Comparison of ENCODE assay signal across 21 mouse cellular contexts in the genomic region with DNA sequence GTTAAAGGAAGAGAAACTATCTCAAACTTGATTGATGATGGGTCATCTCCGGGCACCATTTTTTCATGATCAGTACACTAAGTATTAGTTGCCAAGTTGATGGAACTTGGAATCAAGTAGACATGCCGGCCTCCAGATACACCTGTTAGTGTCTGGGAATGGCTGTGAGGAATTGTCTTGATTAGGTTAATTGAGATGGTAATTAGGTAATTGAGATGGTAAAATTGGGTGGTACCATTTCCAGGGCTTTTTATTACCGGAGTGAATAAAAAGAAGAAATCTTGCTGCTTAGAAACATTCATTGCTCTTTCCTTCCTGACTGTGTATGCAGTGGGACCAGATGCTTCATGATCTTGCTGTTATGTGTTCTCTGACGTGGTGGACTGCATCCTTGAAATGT. TPM values are rescaled to one million over a fixed set of nuclear protein-coding genes. Genes with fewer than 3 reads are reported as not detected.
"Had no signal": no experiment of that assay in that cellular context is flagged by ENCODE, and none has a peak within 500 bp of the region (broad histone marks: within the 10 kb centered on the region; RNA-seq: fewer than 3 reads in every experiment).

No protein-coding gene starts in this region.

- H3K9me3 ChIP-seq: lung, embryonic 15.5 days; midbrain, embryonic 12.5 days; neural tube, embryonic 12.5 days; stomach, embryonic 15.5 days had no signal

- H3K4me1 ChIP-seq: lung, embryonic 15.5 days; megakaryocyte, embryonic 14.5 days; midbrain, embryonic 12.5 days; neural tube, embryonic 12.5 days; stomach, embryonic 15.5 days had no signal

- H3K9ac ChIP-seq: liver, postnatal 0 days; lung, embryonic 15.5 days; midbrain, embryonic 12.5 days; neural tube, embryonic 12.5 days; stomach, embryonic 15.5 days had no signal

- H3K4me3 ChIP-seq: lung, embryonic 15.5 days; megakaryocyte, embryonic 14.5 days; midbrain, embryonic 12.5 days; myocyte; neural tube, embryonic 12.5 days; stomach, embryonic 15.5 days had no signal

- DNase-seq: liver, postnatal 0 days; lung, adult 2 months; lung, postnatal 14 days; lung, postnatal 36 days; midbrain, embryonic 14.5 days; right cerebral cortex, postnatal 14 days; thymus, adult 2 months; thymus, postnatal 25 days; thymus, postnatal 4 days had no signal

- H3K27ac ChIP-seq: lung, embryonic 15.5 days; macrophage; midbrain, embryonic 12.5 days; neural tube, embryonic 12.5 days; stomach, embryonic 15.5 days; stomach, postnatal 0 days had no signal

- H3K27me3 ChIP-seq: lung, embryonic 15.5 days; megakaryocyte, embryonic 14.5 days; midbrain, embryonic 12.5 days; neural tube, embryonic 12.5 days; stomach, embryonic 15.5 days had no signal

- H3K36me3 ChIP-seq: lung, embryonic 15.5 days; midbrain, embryonic 12.5 days; neural tube, embryonic 12.5 days; stomach, embryonic 15.5 days had no signal

RNA-seq across cellular contexts. Expression of a gene that starts 17.6 kb away (rescaled TPM):
- total RNA-seq: megakaryocyte progenitor cell, adult 5-6 weeks; neutrophil, adult 5-6 weeks had no signal
- polyA plus RNA-seq: macrophage; myocyte; spleen, adult 2 months; testis, adult 2 months; thymus, adult 2 months had no signal
